Mouse (Mus musculus): ENCODE measurements around the gene Rfc2. TPM values are rescaled to one million over a fixed set of nuclear protein-coding genes. Genes with fewer than 3 reads are reported as not detected.
"Not testable (repeated sequence)": the region's sequence is repeated elsewhere in the genome, so short reads cannot be mapped to it uniquely, and the experiment has no call there.

Gene Rfc2
- polyA plus RNA-seq, 1 experiment from 2014 or later: 218 TPM

- no peak for ATAC-seq (replicated peaks)
- 97% methylated on average over 3 of the region's 3 CpGs for WGBS
- no peaks in the 10 kb centered on the region for H3K27me3 ChIP-seq
- no peak overlapping the region for H3K4me2 ChIP-seq (replicated peaks)
- H3K4me1 ChIP-seq: peaks cover 22% of the 10 kb centered on the region
- no peaks in the 10 kb centered on the region for H3K9me3 ChIP-seq
- peaks cover 13% of the 10 kb centered on the region for H3K36me3 ChIP-seq
- H3K27ac ChIP-seq (replicated peaks): no peak overlapping the region
- no peak overlapping the region for H3K4me3 ChIP-seq
- no peak overlapping the region for H3K9ac ChIP-seq (replicated peaks)
Observed at GRCm38 (mm10) chr5:134640371-134640770, 59.2 kb downstream of the Rfc2 start.

DNA sequence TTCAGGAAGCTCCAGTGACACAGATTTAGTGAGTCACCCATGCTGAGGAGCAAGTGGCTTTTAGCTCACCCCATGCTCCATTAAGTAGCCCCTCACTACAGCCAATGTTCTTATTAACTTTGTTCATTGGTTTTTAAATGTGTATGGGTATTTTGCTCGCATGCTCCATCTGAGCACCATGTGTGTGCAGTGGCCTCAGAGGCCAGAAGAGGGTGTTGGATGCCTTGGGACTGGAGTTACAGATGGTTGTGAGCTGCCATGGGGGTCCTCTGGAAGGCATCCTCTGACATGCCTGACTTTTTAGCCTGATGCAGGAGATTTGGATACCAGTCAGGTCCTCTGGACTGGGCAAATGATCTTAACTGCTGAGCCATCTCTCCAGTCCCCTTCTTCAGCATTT lies 63.0 kb downstream of the Rfc2 start:
- Histone ChIP-seq H3K36me3 (no peaks in the 10 kb centered on the region), H3K27ac (replicated peaks) (no peak overlapping the region), H3K4me3 (no peak overlapping the region), H3K9me3 (no peaks in the 10 kb centered on the region), H3K4me2 (replicated peaks) (no peak overlapping the region), H3K9ac (replicated peaks) (no peak overlapping the region), H3K27me3 (no peaks in the 10 kb centered on the region), H3K4me1 (peaks cover 4% of the 10 kb centered on the region)
- WGBS: 71% methylated on average over 1 of the region's 1 CpGs
- ATAC-seq (replicated peaks): no peak

GRCm38 (mm10) chr5:134644643-134645118 lies 63.5 kb downstream of the Rfc2 start:
- Histone ChIP-seq H3K36me3 (no peaks in the 10 kb centered on the region), H3K27ac (replicated peaks) (no peak overlapping the region), H3K4me1 (peaks cover 2% of the 10 kb centered on the region), H3K9me3 (no peaks in the 10 kb centered on the region), H3K27me3 (no peaks in the 10 kb centered on the region), H3K9ac (replicated peaks) (no peak overlapping the region), H3K4me2 (replicated peaks) (no peak overlapping the region), H3K4me3 (no peak overlapping the region)
- no peak for ATAC-seq (replicated peaks)
- WGBS: 75% methylated on average over 8 of the region's 8 CpGs

- 76% methylated on average over 4 of the region's 4 CpGs for WGBS
- H3K27ac ChIP-seq (replicated peaks): no peak overlapping the region
- no peak for ATAC-seq (replicated peaks)
- no peaks in the 10 kb centered on the region for H3K27me3 ChIP-seq
- H3K4me1 ChIP-seq: no peaks in the 10 kb centered on the region
- no peak overlapping the region for H3K9ac ChIP-seq (replicated peaks)
- H3K4me2 ChIP-seq (replicated peaks): no peak overlapping the region
- no peaks in the 10 kb centered on the region for H3K36me3 ChIP-seq
- H3K9me3 ChIP-seq: no peaks in the 10 kb centered on the region
- no peak overlapping the region for H3K4me3 ChIP-seq
Observed at GRCm38 (mm10) chr5:134646461-134646860, 65.3 kb downstream of the Rfc2 start.

DNA sequence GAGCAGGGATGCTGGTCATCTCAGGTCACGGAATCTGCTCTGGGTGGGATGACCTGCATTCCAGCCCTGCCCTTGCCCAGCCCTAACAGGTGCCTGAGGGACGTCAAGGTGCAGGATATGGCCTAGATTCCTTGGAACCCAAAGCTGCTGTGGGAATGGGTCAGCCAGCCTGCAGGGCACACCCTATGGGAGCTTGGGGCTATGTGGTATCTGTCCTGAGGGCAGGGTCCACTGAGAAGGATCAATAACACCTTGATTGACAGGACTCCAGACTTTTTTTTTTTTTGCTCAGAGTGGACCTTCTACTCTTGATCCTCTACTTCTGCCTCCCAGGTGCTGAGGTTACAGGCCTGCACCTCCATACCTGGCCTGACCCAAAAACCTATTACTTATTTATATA lies 66.2 kb downstream of the Rfc2 start:
- no peaks in the 10 kb centered on the region for H3K9me3 ChIP-seq
- no peak overlapping the region for H3K4me2 ChIP-seq (replicated peaks)
- no peak for ATAC-seq (replicated peaks)
- H3K4me1 ChIP-seq: 0 out of 2 replicates have a peak, but pooled peaks cover 4% of the 10 kb centered on the region
- H3K36me3 ChIP-seq: no peaks in the 10 kb centered on the region
- H3K27ac ChIP-seq (replicated peaks): no peak overlapping the region
- 84% methylated on average over 2 of the region's 2 CpGs for WGBS
- no peak overlapping the region for H3K9ac ChIP-seq (replicated peaks)
- H3K27me3 ChIP-seq: no peaks in the 10 kb centered on the region
- H3K4me3 ChIP-seq: no peak overlapping the region

DNA sequence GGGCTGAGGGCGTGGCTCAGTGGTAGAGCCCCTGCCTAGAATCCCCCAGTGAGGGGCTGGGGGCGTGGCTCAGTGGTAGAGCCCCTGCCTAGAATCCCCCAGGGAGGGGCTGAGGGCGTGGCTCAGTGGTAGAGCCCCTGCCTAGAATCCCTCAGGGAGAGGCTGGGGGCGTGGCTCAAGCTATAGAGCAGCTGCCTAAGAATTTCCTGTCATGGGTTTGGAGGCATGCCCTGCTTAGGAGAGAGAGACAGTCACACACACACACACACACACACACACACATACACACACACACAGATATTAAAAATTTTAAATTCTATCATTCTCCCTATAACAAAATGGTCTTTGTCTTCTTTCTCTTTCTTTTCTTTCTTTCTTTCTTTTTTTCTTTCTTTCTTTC lies 67.8 kb downstream of the Rfc2 start:
- not testable (repeated sequence) for H3K27ac ChIP-seq (replicated peaks); H3K4me2 ChIP-seq (replicated peaks); H3K4me1 ChIP-seq; H3K4me3 ChIP-seq; H3K9ac ChIP-seq (replicated peaks); H3K36me3 ChIP-seq; ATAC-seq (replicated peaks); H3K27me3 ChIP-seq; H3K9me3 ChIP-seq
- 72% methylated on average over 4 of the region's 4 CpGs for WGBS

DNA sequence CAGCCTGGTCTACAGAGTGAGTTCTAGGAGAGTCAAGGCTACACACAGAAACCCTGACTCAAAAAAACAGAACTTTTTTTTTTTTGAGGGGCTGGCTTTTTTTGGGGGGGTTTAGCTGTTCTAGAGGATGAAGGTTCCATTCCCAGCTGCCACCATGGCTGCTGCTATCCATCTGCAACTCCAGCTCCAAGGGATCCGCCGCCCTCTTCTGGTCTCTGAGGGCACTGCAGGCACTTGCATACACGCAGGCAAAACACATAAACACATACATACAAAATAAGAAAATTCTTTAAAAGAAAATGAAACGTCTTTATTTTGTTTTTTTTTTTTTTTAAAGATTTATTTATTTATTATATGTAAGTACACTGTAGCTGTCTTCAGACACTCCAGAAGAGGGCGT lies 69.8 kb downstream of the Rfc2 start:
- WGBS: 59% methylated on average over 5 of the region's 5 CpGs
- Histone ChIP-seq H3K27ac (replicated peaks) (no peak overlapping the region), H3K4me3 (no peak overlapping the region), H3K27me3 (no peaks in the 10 kb centered on the region), H3K9me3 (no peaks in the 10 kb centered on the region), H3K4me1 (0 out of 2 replicates have a peak, but pooled peaks cover 4% of the 10 kb centered on the region), H3K4me2 (replicated peaks) (no peak overlapping the region), H3K9ac (replicated peaks) (no peak overlapping the region), H3K36me3 (no peaks in the 10 kb centered on the region)
- ATAC-seq (replicated peaks): no peak

Small RNAs within 50 kb of the gene (microRNA-seq; reads per million reads assigned to microRNA genes)
- gene Mir7228: not detected

Other genes with a start within 250 kb of the Rfc2 start
- 89.7 and 93.3 TPM in 2 replicates for gene Gtf2ird1, start 124.7 kb upstream of the Rfc2 start, polyA plus RNA-seq (2015; fragmentation: Nextera tagmentation; extraction: Ambion mirVana)
- 14.7 and 15.0 TPM in 2 replicates for gene Clip2, start 28.9 kb upstream of the Rfc2 start, polyA plus RNA-seq (2015; fragmentation: Nextera tagmentation; extraction: Ambion mirVana)
- 0.36 and 0.59 TPM in 2 replicates for gene Syna, start 21.2 kb upstream of the Rfc2 start, polyA plus RNA-seq (2015; fragmentation: Nextera tagmentation; extraction: Ambion mirVana)
- gene Lat2, start 33.7 kb downstream of the Rfc2 start, polyA plus RNA-seq (2015; fragmentation: Nextera tagmentation; extraction: Ambion mirVana): 2.6 and 4.4 TPM in 2 replicates
- 405 and 408 TPM in 2 replicates for gene Eif4h, start 58.1 kb downstream of the Rfc2 start, polyA plus RNA-seq (2015; fragmentation: Nextera tagmentation; extraction: Ambion mirVana)
- 16.0 and 16.9 TPM in 2 replicates for gene Limk1, start 107.2 kb downstream of the Rfc2 start, polyA plus RNA-seq (2015; fragmentation: Nextera tagmentation; extraction: Ambion mirVana)
- gene Eln, start 166.0 kb downstream of the Rfc2 start, polyA plus RNA-seq (2015; fragmentation: Nextera tagmentation; extraction: Ambion mirVana): 7.7 and 7.8 TPM in 2 replicates